Mouse (Mus musculus) MEL (cell line): ENCODE measurements around the gene Gm10643. TPM values are rescaled to one million over a fixed set of nuclear protein-coding genes. Genes with fewer than 3 reads are reported as not detected.

ENCODE experiments used
- DNase-seq: peaks from one replicate; pipeline ENCODE4 v3.0.0; 2011; ENCODE audit warnings: low read depth, low spot score
- H3K27ac ChIP-seq: 2 replicates; pipeline ENCODE4 v1.5.1; 2012; ENCODE audit warnings: low read depth, mild to moderate bottlenecking, control low read depth, low read length, moderate library complexity; ENCODE audit not compliant: control insufficient read depth
- H3K27me3 ChIP-seq, 2 experiments: fragments of 150-350 bp in 1 of 2; sonication (generic) in 1 of 2; 2 replicates each; pipeline ENCODE4 v1.6.1; 2012; ENCODE audit warnings: low read length in 2 of 2, mild to moderate bottlenecking in 2 of 2, improper control_type of control experiment in 1 of 2, moderate library complexity in 1 of 2; ENCODE audit not compliant: insufficient read depth in 2 of 2, control insufficient read depth in 1 of 2
- H3K36me3 ChIP-seq, 2 experiments: 2 replicates each; pipeline ENCODE4 v1.6.1; 2012 to 2014; ENCODE audit warnings: low read length in 2 of 2, improper control_type of control experiment in 1 of 2, inconsistent platforms in 1 of 2, mild to moderate bottlenecking in 1 of 2; ENCODE audit not compliant: insufficient read depth in 2 of 2, control insufficient read depth in 1 of 2
- H3K4me1 ChIP-seq, 2 experiments: fragments of 150-350 bp in 1 of 2; sonication (generic) in 1 of 2; 2 replicates each; pipeline ENCODE4 v1.6.1; 2012; ENCODE audit warnings: low read length in 2 of 2, improper control_type of control experiment in 1 of 2, mild to moderate bottlenecking in 1 of 2; ENCODE audit not compliant: insufficient read depth in 2 of 2, control insufficient read depth in 1 of 2
- H3K4me3 ChIP-seq, 2 experiments: fragments of 150-350 bp in 1 of 2; sonication (generic) in 1 of 2; 2 replicates each; pipeline ENCODE4 v1.5.1; 2012; ENCODE audit warnings: low read depth in 2 of 2, low read length in 2 of 2, mild to moderate bottlenecking in 2 of 2, moderate library complexity in 2 of 2, control low read depth in 1 of 2, improper control_type of control experiment in 1 of 2; ENCODE audit not compliant: control insufficient read depth in 1 of 2, insufficient read depth in 1 of 2
- H3K79me2 ChIP-seq: 2 replicates; pipeline ENCODE4 v1.6.1; 2012; ENCODE audit warnings: mild to moderate bottlenecking, low read length, moderate library complexity; ENCODE audit not compliant: control insufficient read depth, poor library complexity, insufficient read depth
- H3K9ac ChIP-seq: 2 replicates; pipeline ENCODE4 v1.6.1; 2012; ENCODE audit warnings: low read depth, mild to moderate bottlenecking, control low read depth, low read length, moderate library complexity; ENCODE audit not compliant: control insufficient read depth, poor library complexity, severe bottlenecking
- H3K9me3 ChIP-seq: fragments of 150-350 bp; sonication (generic); replicated peaks from 2 replicates; pipeline ENCODE4 v1.6.1; 2012; ENCODE audit warnings: mild to moderate bottlenecking, low read length, improper control_type of control experiment, moderate library complexity; ENCODE audit not compliant: insufficient read depth
- BHLHE40 ChIP-seq: IDR thresholded peaks from 2 replicates; pipeline ENCODE4 v1.6.1; 2012; ENCODE audit warnings: low read depth, mild to moderate bottlenecking, inconsistent platforms, low read length, improper control_type of control experiment, borderline replicate concordance
- JUND ChIP-seq: IDR thresholded peaks from 2 replicates; pipeline ENCODE4 v1.6.1; 2011; ENCODE audit warnings: low read depth, mild to moderate bottlenecking, improper control_type of control experiment, low read length
- KAT2A ChIP-seq: conservative IDR thresholded peaks from 2 replicates; pipeline ENCODE4 v1.6.1; 2012; ENCODE audit warnings: low read depth, low read length, improper control_type of control experiment, inconsistent platforms
- MAFK ChIP-seq: IDR thresholded peaks from 2 replicates; pipeline ENCODE4 v1.6.1; 2011; ENCODE audit warnings: low read depth, mild to moderate bottlenecking, low read length, improper control_type of control experiment, borderline replicate concordance
- MAX ChIP-seq: IDR thresholded peaks from 2 replicates; pipeline ENCODE4 v1.6.1; 2011; ENCODE audit warnings: low read length, improper control_type of control experiment
- NELFE ChIP-seq: IDR thresholded peaks from 2 replicates; pipeline ENCODE4 v1.6.1; 2011; ENCODE audit warnings: low read depth, low read length, improper control_type of control experiment
- POLR2AphosphoS2 ChIP-seq: IDR thresholded peaks from 2 replicates; pipeline ENCODE4 v1.6.1; 2011; ENCODE audit warnings: low read length, improper control_type of control experiment
- POLR2AphosphoS5 ChIP-seq: IDR thresholded peaks from 2 replicates; pipeline ENCODE4 v1.6.1; 2012; ENCODE audit warnings: low read depth, borderline replicate concordance, mild to moderate bottlenecking, inconsistent platforms, low read length, moderate library complexity, mixed read lengths
- RAD21 ChIP-seq: IDR thresholded peaks from 2 replicates; pipeline ENCODE4 v1.6.1; 2011; ENCODE audit warnings: mild to moderate bottlenecking, low read depth, low read length, improper control_type of control experiment
- RCOR1 ChIP-seq: IDR thresholded peaks from 2 replicates; pipeline ENCODE4 v1.6.1; 2012; ENCODE audit warnings: low read depth, mild to moderate bottlenecking, inconsistent platforms, low read length, improper control_type of control experiment
- SMC3 ChIP-seq: IDR thresholded peaks from 2 replicates; pipeline ENCODE4 v1.6.1; 2011; ENCODE audit warnings: low read depth, low read length, improper control_type of control experiment
- TBP ChIP-seq: IDR thresholded peaks from 2 replicates; pipeline ENCODE4 v1.8.0; 2011; ENCODE audit warnings: low read depth, low read length, improper control_type of control experiment
- USF1 ChIP-seq: IDR thresholded peaks from 2 replicates; pipeline ENCODE4 v1.6.1; 2014; ENCODE audit warnings: low read depth, mild to moderate bottlenecking, inconsistent platforms, low read length, improper control_type of control experiment, moderate library complexity
- USF2 ChIP-seq, 2 experiments: IDR thresholded peaks; 2 replicates each; pipeline ENCODE4 v1.6.1; 2011 to 2012; ENCODE audit warnings: improper control_type of control experiment in 2 of 2, low read length in 2 of 2, borderline replicate concordance in 1 of 2, inconsistent platforms in 1 of 2, low read depth in 1 of 2, mild to moderate bottlenecking in 1 of 2; ENCODE audit not compliant: insufficient read depth in 1 of 2
- ZMIZ1 ChIP-seq: IDR thresholded peaks from 2 replicates; pipeline ENCODE4 v1.6.1; 2012; ENCODE audit warnings: low read depth, mild to moderate bottlenecking, inconsistent platforms, low read length, improper control_type of control experiment, moderate library complexity
- polyA plus RNA-seq, 2 experiments: library from polyadenylated mRNA; stranded (reverse) in 1 of 2; unstranded in 1 of 2; fragments of >175 nt in 1 of 2; fragments of >200 nt in 1 of 2; gene quantifications; 2 replicates each; pipeline versions ENCODE4 v1.2.1 to v1.2.4; 2012; ENCODE audit warnings: low replicate concordance in 2 of 2, low read depth in 1 of 2; ENCODE audit not compliant: insufficient read length in 2 of 2, insufficient read depth in 1 of 2, missing spikeins in 1 of 2
- total RNA-seq: library from RNA; depleted of rRNA; stranded (reverse); fragments of 300-350 nt; gene quantifications from 2 replicates; pipeline ENCODE4 v1.2.3, GENCODE M21; 2012

The Gm10643 gene
- total and polyA plus RNA-seq, 3 experiments = 0.23 to 0.28 TPM; not detected in 1

DNA sequence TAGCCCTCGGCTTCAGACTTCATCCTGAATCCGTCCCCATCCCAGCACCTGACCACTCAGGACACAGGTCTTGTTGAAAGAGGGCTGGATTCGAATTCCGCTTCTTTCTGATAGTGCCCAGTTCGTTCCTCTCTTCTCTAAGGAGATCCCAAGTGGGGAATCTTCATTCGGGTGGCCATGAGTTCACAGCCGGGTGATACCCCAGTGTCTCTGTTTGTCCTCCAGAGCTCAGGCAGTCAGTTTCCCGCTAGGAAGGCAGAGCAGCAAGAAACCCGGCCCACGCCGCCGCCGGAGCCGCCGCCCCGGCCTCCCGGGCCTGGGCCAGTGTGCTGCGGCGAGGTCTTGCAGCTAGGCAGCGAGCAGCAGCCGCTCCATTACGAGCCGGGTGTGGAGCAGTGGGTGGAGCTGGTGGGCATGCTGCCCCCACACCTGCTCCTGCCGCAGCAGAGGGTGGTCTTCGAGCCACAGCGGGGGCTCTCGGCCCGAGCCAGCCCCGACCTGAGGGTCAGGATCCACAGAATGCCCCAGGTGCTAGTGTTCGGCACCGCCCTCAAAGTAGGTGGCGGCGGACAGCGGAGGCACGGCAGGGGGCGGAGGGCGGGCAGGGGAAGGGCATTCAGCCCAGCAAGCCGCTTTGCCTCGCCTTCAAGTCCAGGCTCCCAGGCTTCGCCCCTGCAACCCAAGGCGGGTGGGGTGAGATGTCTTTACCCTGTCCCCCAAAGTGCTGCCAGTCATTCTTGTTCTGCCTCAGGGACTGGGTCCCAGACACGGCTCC, 19.6 kb upstream of the Gm10643 start:
- Histone ChIP-seq H3K27ac (no peak overlapping the region), H3K4me3 (no peak overlapping the region), H3K4me1 (no peaks in the 10 kb centered on the region), H3K36me3 (no peaks in the 10 kb centered on the region), H3K27me3 (no peaks in the 10 kb centered on the region), H3K9ac (no peak overlapping the region), H3K79me2 (no peaks in the 10 kb centered on the region), H3K9me3 (no peaks in the 10 kb centered on the region)
- DNase-seq = no peak
- TF ChIP-seq POLR2AphosphoS2 = no peak
- no peak for TF ChIP-seq JUND
- no peak for TF ChIP-seq POLR2AphosphoS5
- TF ChIP-seq KAT2A = no peak
- TF ChIP-seq TBP = no peak
- no peak for TF ChIP-seq RAD21
- no peak for TF ChIP-seq SMC3
- TF ChIP-seq MAX = no peak
- no peak for TF ChIP-seq RCOR1

GRCm38 (mm10) chr8:84083829-84084241, 18.9 kb upstream of the Gm10643 start:
- Histone ChIP-seq H3K9ac (no peak overlapping the region), H3K79me2 (no peaks in the 10 kb centered on the region), H3K4me1 (no peaks in the 10 kb centered on the region), H3K27me3 (no peaks in the 10 kb centered on the region), H3K27ac (no peak overlapping the region), H3K4me3 (no peak overlapping the region), H3K9me3 (no peaks in the 10 kb centered on the region), H3K36me3 (no peaks in the 10 kb centered on the region)
- no peak for DNase-seq
- TF ChIP-seq MAX (no peak), USF2 (IDR thresholded peaks at IDR 0.05; ENCODE audit: borderline replicate concordance in 1 of 2, insufficient read depth in 1 of 2, low read depth in 1 of 2, low read length in 2 of 2) (no peak), MAFK (no peak), USF1 (no peak), ZMIZ1 (no peak), NELFE (no peak), BHLHE40 (no peak)
- TF ChIP-seq, all 39 proteins: peak for 0
